Mouse (Mus musculus): ENCODE data around the gene Zfp182. TPM values are rescaled to one million over a fixed set of nuclear protein-coding genes. Genes with fewer than 3 reads are reported as not detected.

Zfp182 gene
- total RNA-seq (2021): 1 to 10 TPM; 3.5 to 3.6 TPM

DNA sequence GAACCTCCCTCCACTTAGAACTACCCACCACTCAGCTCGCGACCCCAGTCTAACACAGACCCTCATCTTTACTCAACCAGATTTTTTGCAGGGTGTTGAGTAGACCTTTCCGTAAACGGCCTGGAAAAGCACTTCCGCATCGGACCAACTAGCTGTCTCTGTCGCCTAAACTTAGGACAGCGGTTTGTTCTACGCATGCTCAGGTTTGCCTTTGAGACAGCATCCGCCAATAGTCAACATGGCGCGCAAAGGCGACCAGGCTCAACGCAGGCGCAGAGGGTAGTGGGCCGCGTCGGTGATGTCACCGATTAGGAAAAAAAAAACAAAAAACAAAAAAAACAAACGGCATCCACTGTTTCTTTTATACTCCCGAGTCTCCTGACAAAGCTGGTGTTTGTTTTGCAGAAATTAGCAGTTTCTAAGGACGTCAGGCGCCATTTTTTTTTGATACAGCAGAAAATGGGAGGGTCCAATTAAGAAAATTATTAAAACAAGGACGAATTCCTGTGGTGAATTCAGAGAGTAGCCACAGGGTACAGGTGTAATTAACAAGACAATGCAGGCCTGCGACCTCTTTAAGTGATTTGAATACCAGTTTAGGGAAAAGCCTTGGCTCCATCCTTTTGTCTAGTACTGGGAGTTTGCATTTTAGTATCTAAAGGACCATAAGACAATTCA, at the start of gene Zfp182:
TSS of gene Zfp182 (minus strand) at position 451 of the 678 bp plus-strand sequence.
- intact Hi-C loops (cut with DNase I): loop anchor here (1.0 kb wide), 1 partner anchor 27 kb away; the partner anchor contains the start of gene Zfp300
- peak; percentile 78 to 81 for DNase-seq

DNA sequence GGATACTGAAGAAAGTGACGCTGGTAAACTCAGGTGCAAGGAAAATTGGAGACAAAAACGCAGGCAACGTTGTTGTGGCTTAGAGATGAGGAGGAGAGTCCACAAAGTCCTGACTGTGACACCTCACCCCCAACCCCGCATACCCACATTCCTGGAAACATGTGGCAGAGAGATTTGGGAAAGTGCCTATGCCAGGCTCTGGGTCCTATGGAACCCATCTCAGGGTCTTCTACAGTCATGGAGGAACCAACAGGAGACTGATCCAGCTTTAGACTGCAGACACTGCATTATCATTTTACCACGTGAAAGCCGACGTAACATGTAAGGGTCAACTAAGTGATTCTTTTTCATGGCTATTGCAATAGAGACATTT, 27.7 kb upstream of the Zfp182 start:
- intact Hi-C loops (cut with DNase I): loop anchor here (1.0 kb wide), 1 partner anchor 28 kb away; the partner anchor contains the start of gene Zfp182
- peak in 1 of 2 experiments; percentile 1 for DNase-seq

DNA sequence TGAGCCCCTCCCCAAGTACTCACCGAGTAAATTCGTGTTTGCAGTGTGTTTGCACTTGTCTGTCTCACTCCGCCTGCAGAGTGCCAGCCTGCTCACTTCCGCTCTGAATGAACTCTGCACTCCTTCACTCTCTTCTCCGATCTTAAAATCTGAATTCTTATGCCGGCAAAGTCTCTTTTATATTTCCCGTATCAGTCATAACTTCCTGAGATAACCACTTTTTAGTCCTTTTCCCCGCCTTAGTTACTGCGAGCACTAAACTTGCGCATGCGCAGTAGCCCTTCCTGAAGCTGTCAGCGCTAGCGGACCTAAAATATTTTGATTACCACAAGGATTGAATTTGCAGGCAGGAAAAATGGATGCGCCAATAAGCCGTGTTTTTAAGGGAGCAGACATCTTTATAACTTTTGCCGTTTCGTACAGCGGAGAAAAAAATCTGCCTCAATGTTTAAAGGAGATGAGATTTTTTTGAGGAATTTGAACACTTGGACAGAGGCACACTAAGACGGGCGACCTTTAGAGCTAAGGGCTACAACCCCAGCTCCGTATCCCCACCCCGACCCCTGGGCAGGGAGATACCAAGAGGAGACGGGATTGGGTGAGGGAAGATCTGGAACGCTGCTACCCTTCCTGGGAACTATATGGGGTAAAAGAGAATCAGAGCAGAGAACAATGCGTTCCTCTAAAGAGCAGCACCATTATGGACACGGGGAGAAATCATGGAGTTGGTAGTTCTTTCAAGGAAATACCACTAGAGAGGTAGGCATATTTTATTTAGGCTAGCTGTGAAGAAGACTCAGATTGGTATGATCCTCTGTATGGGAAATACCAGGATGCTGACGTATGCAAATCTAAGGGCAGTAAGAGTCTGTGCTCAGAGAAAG, 27.1 kb upstream of the Zfp182 start, which contains the start of gene Zfp300:
TSS of gene Zfp300 (minus strand) at position 545 of the 884 bp plus-strand sequence.
- intact Hi-C loops (cut with DNase I): loop anchor here (1.0 kb wide), 1 partner anchor 27 kb away; the partner anchor contains the start of gene Zfp182
- DNase-seq: peak; percentile 51 to 70

DNA sequence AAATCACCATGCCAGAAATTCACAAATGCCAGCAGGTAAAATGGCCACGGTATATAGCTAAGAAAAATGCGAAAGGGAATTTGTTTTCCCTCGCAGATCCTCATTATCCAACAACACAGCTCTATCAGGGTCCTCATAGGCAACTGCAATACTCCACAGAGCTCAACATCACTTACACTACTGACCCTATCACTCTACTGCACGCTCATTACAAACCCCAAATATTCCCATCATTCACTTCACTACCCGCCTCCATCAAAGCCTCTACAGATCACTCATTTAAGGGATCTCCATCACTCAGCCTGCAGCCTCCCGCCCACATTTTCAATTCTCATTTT, 26.5 kb upstream of the Zfp182 start:
- intact Hi-C loops (cut with DNase I): no loop called here
- no peak for DNase-seq

DNA sequence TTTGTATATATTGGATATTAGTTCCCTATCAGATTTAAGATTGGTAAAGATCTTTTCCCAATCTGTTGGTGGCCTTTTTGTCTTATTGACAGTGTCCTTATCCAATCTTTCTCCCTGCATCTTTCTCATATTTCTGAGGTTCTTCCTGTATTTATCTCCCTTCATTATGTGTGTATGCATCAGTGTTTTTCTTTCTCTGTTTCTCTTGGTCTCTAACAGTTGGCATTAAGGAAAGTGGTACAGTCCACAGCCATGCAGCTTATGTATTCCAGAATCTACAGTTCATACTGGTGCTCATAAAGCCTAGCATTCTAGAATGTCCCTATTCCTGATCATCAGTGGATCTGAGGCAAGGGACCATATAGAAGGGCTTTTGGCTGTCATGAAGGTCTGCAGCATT, 6.0 kb upstream of the Zfp182 start, which contains the start of gene Spaca5:
TSS of gene Spaca5 (plus strand) at position 301 of the 400 bp plus-strand sequence.
- DNase-seq: no peak
- intact Hi-C loops (cut with DNase I): no loop called here

DNA sequence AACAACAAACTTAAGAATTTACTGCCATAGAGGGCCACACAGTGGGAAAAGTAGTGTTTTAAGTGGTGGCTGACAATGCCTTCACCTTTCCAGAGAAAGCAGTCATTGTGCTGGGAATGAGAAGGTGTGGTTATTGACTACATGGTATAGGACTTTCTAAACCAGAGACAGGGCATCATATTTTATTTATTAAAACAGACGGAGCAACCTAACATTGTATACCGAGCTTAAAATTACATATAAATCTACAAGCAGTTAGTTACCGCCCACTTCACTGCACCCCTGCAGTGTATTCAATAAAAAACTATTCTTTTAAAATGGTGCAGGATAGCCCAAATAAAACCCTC, 401 bp upstream of the Zfp182 start:
- DNase-seq: no peak

DNA sequence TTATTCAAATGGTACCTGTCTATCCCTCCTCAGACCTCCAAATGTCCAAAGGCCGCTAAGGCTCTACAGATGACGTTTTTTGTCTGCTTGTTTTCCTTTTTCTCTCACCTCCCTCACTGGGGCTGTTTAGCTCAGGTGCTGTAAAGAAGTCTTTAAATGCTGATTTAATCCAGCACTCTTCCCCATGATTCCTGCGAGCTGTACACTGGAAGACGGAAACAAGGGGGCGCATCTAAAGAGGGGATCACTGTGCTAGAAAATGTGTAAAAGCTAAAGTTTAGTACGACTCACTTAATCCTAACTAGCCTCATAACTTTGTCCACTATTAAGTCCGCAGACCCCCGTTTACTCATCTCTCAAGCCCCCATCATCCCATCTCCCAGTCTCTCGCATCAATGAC, 656 bp downstream of the Zfp182 start:
- no peak for DNase-seq
- intact Hi-C loops (cut with DNase I): no loop called here

More for the DNA sequence above, 401 bp upstream of the Zfp182 start:
- intact Hi-C loops (cut with DNase I): loop anchor here (1.0 kb wide), 1 partner anchor 27 kb away; the partner anchor contains the start of gene Zfp300

DNA sequence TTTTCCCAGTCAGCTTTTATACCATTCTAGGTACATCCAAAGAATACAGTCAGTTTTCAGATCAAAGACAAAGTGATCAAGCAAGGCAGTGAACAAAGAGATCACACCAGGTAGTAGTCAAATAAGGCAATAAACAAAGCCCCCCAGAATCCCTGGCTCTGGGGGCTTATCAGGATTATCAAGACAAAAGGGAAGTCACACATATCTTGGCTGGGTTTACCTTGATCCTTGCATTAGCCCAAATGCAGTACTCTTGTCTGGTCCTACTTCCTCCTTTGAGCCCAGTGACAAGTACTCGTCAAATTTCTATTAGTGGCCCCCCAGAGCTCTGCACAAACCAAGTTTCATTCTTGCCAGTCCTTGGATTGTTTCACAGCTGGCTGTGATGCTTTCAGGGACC, 81.2 kb downstream of the Zfp182 start:
- intact Hi-C loops (cut with DNase I): no loop called here
- no peak for DNase-seq

Other genes with a start within 250 kb of the Zfp182 start
- 1 to 10 TPM; 2.6 to 5.0 TPM for gene Timp1, start 192.2 kb downstream of the Zfp182 start, total RNA-seq (2021)
- gene Syn1, start 141.3 kb downstream of the Zfp182 start, total RNA-seq (2021): under 1 TPM; 0.16 to 0.22 TPM
- 10 to 100 TPM; 10.9 to 11.5 TPM for gene Cfp, start 130.8 kb downstream of the Zfp182 start, total RNA-seq (2021)
- gene Elk1, start 111.7 kb downstream of the Zfp182 start, total RNA-seq (2021): 1 to 10 TPM; 9.6 to 9.9 TPM
- 10 to 100 TPM; 33.6 to 36.0 TPM for gene Uxt, start 100.3 kb downstream of the Zfp182 start, total RNA-seq (2021)
- gene Spaca5, start 6.1 kb upstream of the Zfp182 start, total RNA-seq (2021): not detected
- gene Zfp300, start 27.2 kb upstream of the Zfp182 start, total RNA-seq (2021): under 1 TPM; 0.14 to 0.31 TPM
- not detected for gene Ssxa1, start 53.5 kb upstream of the Zfp182 start, total RNA-seq (2021)
- gene Gm21876, start 113.3 kb upstream of the Zfp182 start, total RNA-seq (2021): not detected